Mouse (Mus musculus) midbrain, embryonic 11.5 days (tissue): ENCODE measurements around the gene Pde4b. TPM values are rescaled to one million over a fixed set of nuclear protein-coding genes. Genes with fewer than 3 reads are reported as not detected.

Source experiments
- ATAC-seq: fragments of 200-750 bp; cut with Nextera tagmentation; 2 replicates; pipeline ENCODE4 v1.8.0; 2017; ENCODE audit warnings: moderate TSS enrichment, moderate library complexity; ENCODE audit not compliant: low FRiP score
- DNase-seq: peaks from one replicate; pipeline ENCODE4 v3.0.0; 2015; ENCODE audit warnings: low spot score; ENCODE audit errors: missing footprints
- H3K27ac ChIP-seq: fragments of 300-500 bp; sonication (generic); 2 replicates; pipeline ENCODE4 v1.5.1; 2014; ENCODE audit warnings: low read depth, low read length
- H3K27me3 ChIP-seq: fragments of 300-500 bp; sonication (generic); 2 replicates; pipeline ENCODE4 v1.6.1; 2014; ENCODE audit warnings: mild to moderate bottlenecking, low read length, moderate library complexity, mixed read lengths; ENCODE audit not compliant: control insufficient read depth, insufficient read depth
- H3K36me3 ChIP-seq: fragments of 300-500 bp; sonication (generic); 2 replicates; pipeline ENCODE4 v1.6.1; 2014; ENCODE audit warnings: mild to moderate bottlenecking, low read length, moderate library complexity, mixed read lengths; ENCODE audit not compliant: control insufficient read depth, insufficient read depth
- H3K4me1 ChIP-seq: fragments of 300-500 bp; sonication (generic); 2 replicates; pipeline ENCODE4 v1.6.1; 2014; ENCODE audit warnings: low read length; ENCODE audit not compliant: control insufficient read depth, insufficient read depth
- H3K4me2 ChIP-seq: fragments of 300-500 bp; sonication (generic); 2 replicates; pipeline ENCODE4 v1.6.1; 2014; ENCODE audit warnings: mild to moderate bottlenecking, moderate library complexity
- H3K4me3 ChIP-seq: fragments of 300-500 bp; sonication (generic); 2 replicates; pipeline ENCODE4 v1.5.1; 2014; ENCODE audit warnings: low read depth, low read length
- H3K9ac ChIP-seq: fragments of 300-500 bp; sonication (generic); 2 replicates; pipeline ENCODE4 v1.6.1; 2014; ENCODE audit warnings: low read length
- H3K9me3 ChIP-seq: fragments of 300-500 bp; sonication (generic); 2 replicates; pipeline ENCODE4 v1.6.1; 2016; ENCODE audit warnings: low read length; ENCODE audit not compliant: control insufficient read depth
- WGBS: fragments of 180-500 bp; shearing (Covaris S2); extraction: QIAGEN DNeasy Blood & Tissue Kit; methylation state at CpG from one replicate; pipeline ENCODE4 v1.1.7; 2014; 5-methylcytosine and 5-hydroxymethylcytosine counted together
- polyA plus RNA-seq: library from polyadenylated mRNA; unstranded; fragments of >200 nt; fragmentation: Nextera tagmentation; extraction: Ambion mirVana; gene quantifications from 2 replicates; pipeline ENCODE4 v1.2.1, GENCODE M21; 2014

The Pde4b gene
- polyA plus RNA-seq, 1 experiment from 2014 or later: 7.5 TPM

DNA sequence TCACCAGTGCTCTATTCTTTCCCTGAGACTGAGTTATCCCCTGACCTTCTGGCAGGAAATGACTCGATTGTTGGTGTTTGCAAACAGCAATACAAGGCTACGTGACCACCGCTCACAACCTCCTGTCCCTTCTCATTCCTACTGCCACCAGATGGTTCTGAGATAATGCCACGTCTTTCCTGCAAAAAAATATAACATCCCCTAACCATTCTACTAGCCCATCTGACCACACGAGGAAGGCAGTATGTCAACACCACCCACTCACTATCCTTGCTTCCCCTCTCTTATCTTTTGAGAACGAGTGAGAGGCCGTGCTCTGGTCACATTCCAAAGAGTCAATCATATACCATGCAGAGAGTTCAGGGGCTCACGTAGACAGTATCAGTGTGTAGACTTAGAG, 548.6 kb downstream of the Pde4b start:
- H3K27ac ChIP-seq: no peak overlapping the region
- no peak overlapping the region for H3K9ac ChIP-seq
- no peak overlapping the region for H3K4me2 ChIP-seq
- no peaks in the 10 kb centered on the region; the same call in 1 of the 2 replicates for H3K4me1 ChIP-seq
- no peak overlapping the region for H3K4me3 ChIP-seq
- no peaks in the 10 kb centered on the region for H3K36me3 ChIP-seq
- no peaks in the 10 kb centered on the region for H3K9me3 ChIP-seq
- 86% methylated on average over 8 of the region's 8 CpGs for WGBS
- ATAC-seq (no peak), DNase-seq (no peak)
- H3K27me3 ChIP-seq: no peaks in the 10 kb centered on the region

DNA sequence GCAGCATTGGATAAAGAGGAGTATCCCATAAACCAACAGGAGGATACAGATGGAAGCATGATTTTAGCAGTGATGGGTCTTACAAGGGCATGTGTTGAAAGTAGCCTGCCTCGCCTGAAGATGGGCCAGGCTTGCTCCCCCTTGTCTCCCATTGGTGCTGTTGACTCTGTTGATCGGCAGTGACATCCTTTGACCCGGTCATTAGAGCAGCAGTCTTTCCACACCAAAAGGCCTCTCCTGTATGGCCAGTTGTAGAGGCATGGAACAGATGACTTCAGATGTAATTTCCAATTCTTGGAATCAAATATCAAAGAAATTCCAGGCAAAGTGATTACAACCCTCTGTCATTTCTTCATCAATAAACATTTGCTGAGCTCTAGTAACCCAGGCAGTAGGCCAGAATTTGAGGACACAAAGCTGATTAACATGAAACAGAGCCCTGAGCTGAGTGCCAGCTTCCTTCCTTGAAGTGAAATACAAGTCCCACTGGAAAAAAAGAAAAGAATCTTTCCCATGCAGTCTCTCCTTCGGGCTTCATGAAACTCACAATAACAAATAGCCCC, 550.1 kb downstream of the Pde4b start:
- no peak for DNase-seq
- 83% methylated on average over 4 of the region's 4 CpGs for WGBS
- Histone ChIP-seq H3K4me2 (no peak overlapping the region), H3K9ac (no peak overlapping the region), H3K27me3 (no peaks in the 10 kb centered on the region), H3K27ac (no peak overlapping the region), H3K36me3 (no peaks in the 10 kb centered on the region), H3K9me3 (no peaks in the 10 kb centered on the region), H3K4me1 (no peaks in the 10 kb centered on the region; the same call in 1 of the 2 replicates), H3K4me3 (no peak overlapping the region)
- ATAC-seq: no peak

DNA sequence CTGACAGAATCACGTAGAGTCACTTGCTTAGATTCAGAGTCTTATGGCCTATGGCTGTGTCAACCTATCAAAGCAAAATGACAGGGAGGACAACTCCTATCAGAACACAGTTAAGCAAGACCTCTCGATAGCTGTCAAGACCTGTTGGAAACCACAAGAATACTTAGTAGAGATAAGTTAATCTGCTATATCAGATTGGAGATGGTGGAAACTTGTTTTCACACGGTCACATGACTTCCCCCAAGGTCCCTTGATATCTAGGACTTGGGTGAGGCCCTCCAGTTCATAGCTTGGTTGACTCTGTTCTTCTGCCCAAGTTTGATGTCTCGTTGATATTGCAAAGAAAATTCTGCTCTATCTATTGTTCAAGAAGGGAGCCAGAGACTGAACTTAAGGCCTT, 553.6 kb downstream of the Pde4b start:
- H3K9ac ChIP-seq: no peak overlapping the region
- ATAC-seq: no peak
- WGBS: 90% methylated on average over 4 of the region's 4 CpGs
- no peaks in the 10 kb centered on the region for H3K27me3 ChIP-seq
- H3K36me3 ChIP-seq: no peaks in the 10 kb centered on the region
- H3K9me3 ChIP-seq: no peaks in the 10 kb centered on the region
- H3K4me2 ChIP-seq: no peak overlapping the region
- DNase-seq: no peak
- H3K4me1 ChIP-seq: no peaks in the 10 kb centered on the region
- H3K4me3 ChIP-seq: no peak overlapping the region
- no peak overlapping the region for H3K27ac ChIP-seq

DNA sequence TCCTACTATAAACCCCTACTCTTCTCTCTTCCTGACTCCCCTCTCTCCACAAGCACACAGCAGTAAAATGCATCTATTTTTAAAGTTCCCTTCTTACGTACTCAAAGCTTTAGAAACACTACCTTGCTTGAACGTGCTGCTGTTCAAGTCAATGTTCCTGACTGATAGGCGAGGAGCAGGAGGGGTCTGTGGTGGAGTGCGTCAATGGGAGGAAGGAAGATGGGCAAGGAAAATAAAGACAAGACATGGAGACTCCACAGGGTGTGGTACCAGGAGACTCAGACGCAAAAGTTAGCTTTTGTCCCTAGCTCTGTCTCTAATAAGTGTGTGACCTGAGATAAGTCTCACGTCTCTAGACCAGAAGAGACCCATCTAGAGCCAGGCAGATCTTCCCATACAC, 556.7 kb downstream of the Pde4b start:
- H3K4me1 ChIP-seq: no peaks in the 10 kb centered on the region
- no peak overlapping the region for H3K27ac ChIP-seq
- ATAC-seq: no peak
- no peaks in the 10 kb centered on the region for H3K9me3 ChIP-seq
- WGBS: 76% methylated on average over 6 of the region's 6 CpGs
- no peak overlapping the region for H3K4me3 ChIP-seq
- no peaks in the 10 kb centered on the region for H3K27me3 ChIP-seq
- H3K36me3 ChIP-seq: no peaks in the 10 kb centered on the region
- no peak for DNase-seq
- no peak overlapping the region for H3K4me2 ChIP-seq
- H3K9ac ChIP-seq: no peak overlapping the region

DNA sequence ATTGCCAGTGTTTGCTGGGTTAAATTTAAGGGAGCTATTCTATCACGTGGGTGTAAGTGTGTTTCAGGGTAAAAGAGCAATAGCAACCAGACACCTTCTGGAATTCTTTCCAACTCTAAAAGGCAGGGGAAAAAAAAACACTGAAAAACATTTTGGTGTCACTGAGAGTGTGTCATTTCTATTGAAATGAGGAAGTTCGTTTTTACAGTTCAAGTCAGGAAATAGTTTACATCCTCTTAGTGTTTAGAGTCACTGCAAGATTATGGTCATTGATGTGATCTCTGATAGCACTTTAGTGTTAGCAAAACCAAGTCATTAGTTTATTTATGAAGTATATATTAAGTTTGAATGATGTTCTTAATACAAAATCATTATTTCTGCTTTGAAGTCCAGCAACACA, 559.7 kb downstream of the Pde4b start:
- WGBS: 84% methylated on average over 2 of the region's 2 CpGs

DNA sequence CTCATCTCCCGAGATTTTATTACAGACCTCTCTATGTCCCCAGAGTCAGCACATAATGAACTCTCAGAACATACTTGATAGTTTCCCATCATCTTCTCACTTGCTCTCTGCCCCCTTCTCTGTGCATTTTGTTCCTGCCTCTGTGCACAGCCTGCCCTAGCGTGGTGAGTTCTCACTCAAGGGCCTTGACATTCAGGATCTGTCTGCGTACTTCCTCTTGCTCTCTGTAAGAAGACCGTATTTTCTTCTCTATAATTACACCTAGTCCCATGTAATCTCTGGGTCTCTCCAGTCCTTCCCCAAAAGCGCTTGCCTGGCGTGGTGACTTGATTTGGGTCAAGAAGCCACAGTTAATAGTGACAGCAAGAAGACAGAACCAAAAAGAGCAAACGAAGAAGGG, 568.0 kb downstream of the Pde4b start:
- Histone ChIP-seq H3K4me1 (no peaks in the 10 kb centered on the region), H3K9ac (no peak overlapping the region), H3K36me3 (no peaks in the 10 kb centered on the region), H3K27ac (no peak overlapping the region), H3K4me2 (no peak overlapping the region), H3K4me3 (no peak overlapping the region), H3K9me3 (no peaks in the 10 kb centered on the region), H3K27me3 (no peaks in the 10 kb centered on the region)
- WGBS: 89% methylated on average over 7 of the region's 7 CpGs
- DNase-seq (no peak), ATAC-seq (no peak)

More for the DNA sequence above, 559.7 kb downstream of the Pde4b start:
- no peak overlapping the region for H3K4me3 ChIP-seq
- H3K27me3 ChIP-seq: no peaks in the 10 kb centered on the region
- H3K4me2 ChIP-seq: no peak overlapping the region
- no peaks in the 10 kb centered on the region for H3K9me3 ChIP-seq
- no peaks in the 10 kb centered on the region for H3K4me1 ChIP-seq
- DNase-seq (no peak), ATAC-seq (no peak)
- H3K36me3 ChIP-seq: no peaks in the 10 kb centered on the region
- H3K9ac ChIP-seq: no peak overlapping the region
- H3K27ac ChIP-seq: no peak overlapping the region

DNA sequence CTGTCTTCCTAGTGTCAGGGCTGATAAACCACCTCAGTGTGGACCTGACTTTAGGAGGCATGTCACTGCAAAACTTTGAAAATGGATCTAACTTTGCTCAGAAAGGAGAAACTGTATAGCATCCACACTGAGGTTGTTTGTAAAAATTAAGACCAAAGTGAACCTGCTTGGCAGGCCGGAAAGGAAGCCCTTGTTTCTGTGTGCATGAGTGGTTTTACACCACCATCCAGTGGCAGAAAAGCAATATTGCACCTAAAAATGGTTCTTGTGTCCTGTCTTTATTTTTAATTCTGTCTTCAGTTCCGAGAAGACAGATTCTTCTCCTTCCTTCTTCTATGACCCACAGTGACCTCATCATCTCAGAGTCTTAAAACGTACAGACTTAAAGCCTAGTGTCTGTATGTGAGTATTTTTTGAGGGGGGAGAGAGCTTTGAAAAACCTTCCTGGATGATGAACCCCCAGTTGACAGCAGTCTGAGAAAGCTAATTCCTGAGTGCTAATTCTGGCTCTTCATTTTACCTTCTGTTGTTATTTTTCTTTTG, 569.2 kb downstream of the Pde4b start:
- H3K4me3 ChIP-seq: no peak overlapping the region
- ATAC-seq (peak; percentile 30; the same call in 1 of the 2 replicates), DNase-seq (no peak)
- no peaks in the 10 kb centered on the region for H3K4me1 ChIP-seq
- H3K27ac ChIP-seq: no peak overlapping the region
- no peak overlapping the region for H3K9ac ChIP-seq
- no peak overlapping the region for H3K4me2 ChIP-seq
- H3K36me3 ChIP-seq: no peaks in the 10 kb centered on the region
- no peaks in the 10 kb centered on the region for H3K9me3 ChIP-seq
- 22% methylated on average over 3 of the region's 3 CpGs for WGBS
- no peaks in the 10 kb centered on the region for H3K27me3 ChIP-seq

Other genes starting within 250 kb of the Pde4b start
- not detected in 2 replicates for gene B020004J07Rik, start 243.5 kb upstream of the Pde4b start, polyA plus RNA-seq
- gene C130073F10Rik, start 193.8 kb upstream of the Pde4b start, polyA plus RNA-seq: not detected in 2 replicates
- not detected in 2 replicates for gene Gm12800, start 178.4 kb upstream of the Pde4b start, polyA plus RNA-seq
- gene Gm12794, start 147.1 kb upstream of the Pde4b start, polyA plus RNA-seq: not detected in 2 replicates
- not detected in 2 replicates for gene Gm12790, start 106.5 kb upstream of the Pde4b start, polyA plus RNA-seq
- gene Gm12789, start 100.9 kb upstream of the Pde4b start, polyA plus RNA-seq: not detected in 2 replicates